Mouse (Mus musculus) heart, adult 8-10 months (tissue): ENCODE results near the gene Susd1. TPM values are rescaled to one million over a fixed set of nuclear protein-coding genes. Genes with fewer than 3 reads are reported as not detected.

ENCODE experiments used
- DNase-seq: peaks from one replicate; pipeline ENCODE4 v3.0.0; 2022; ENCODE audit warnings: low spot score
- total RNA-seq, 4 experiments: library from RNA; stranded (reverse); gene quantifications; 2 replicates each; pipeline ENCODE4 v1.2.4; 2022

Gene Susd1
- 1 to 10 TPM in 1 of 4 experiments, under 1 TPM in 3; 0.31 to 2.2 (median 0.83) TPM for total RNA-seq

DNA sequence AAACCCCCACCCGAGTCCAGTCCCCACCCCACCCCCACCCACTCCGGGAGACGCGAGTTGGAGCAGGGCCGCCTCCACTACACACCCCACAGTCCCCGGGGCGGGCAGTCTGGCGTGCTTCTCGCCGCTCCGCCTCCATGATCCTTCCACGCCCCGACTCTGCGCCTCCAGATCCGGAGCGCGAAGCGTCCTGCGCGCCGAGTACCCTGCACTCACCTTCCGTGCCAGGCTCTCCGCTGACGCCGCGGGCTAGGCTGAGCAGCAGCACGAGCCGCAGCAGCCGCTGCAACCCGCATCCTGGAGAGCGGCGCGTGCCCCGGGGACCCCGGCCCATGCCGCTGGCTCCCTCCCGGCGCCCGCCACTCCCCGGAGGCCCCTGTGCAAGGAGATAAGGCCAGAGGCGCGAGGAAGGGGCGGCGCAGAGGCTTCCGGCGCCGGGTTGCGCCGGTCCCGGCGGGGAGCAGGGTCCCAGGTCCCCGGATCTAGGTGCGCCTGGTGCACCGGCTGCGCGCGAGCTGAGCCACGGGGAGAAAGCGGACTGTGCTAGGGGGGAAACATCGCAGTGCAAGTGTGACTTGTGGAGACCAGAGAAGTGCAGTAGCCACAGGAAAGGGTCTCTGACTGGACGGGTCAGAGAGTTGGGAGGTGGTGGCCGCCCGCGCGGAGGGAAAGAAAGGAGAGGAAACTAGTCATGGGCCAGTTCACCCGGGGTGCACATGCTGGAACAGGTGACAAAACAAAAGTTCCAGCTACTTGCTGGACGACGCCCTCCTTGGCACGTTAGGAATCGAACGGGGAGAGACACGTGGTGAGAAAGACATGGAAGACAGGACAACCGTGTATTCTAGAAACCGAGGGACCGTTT lies at the start of gene Susd1:
Gene Susd1, minus strand, starts transcription at position 644 of the 865 bp plus-strand sequence.
- DNase-seq = peak; percentile 8

- DNase-seq = no peak
Measured at GRCm38 (mm10) chr4:59471306-59471705, 32.9 kb upstream of the Susd1 start.

DNA sequence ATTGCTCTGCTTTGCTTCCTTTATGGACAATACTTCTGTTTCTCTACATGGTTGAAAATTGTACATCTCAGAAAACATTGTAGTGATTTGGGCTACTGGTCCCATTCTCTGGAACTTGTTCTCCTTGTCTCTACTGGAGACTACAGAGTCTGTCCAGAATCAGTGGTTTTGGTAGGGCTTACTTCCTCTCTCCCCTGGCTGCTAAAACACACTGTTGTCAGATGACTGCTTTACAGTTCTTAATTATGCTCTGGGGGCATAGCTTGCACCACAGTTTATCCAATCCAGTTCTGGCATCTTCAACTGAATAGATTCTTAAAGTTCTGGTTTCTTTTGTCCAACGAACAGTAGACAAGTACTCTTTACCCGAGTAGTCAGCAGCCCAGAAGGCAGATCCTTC lies 27.0 kb upstream of the Susd1 start:
- no peak for DNase-seq

DNA sequence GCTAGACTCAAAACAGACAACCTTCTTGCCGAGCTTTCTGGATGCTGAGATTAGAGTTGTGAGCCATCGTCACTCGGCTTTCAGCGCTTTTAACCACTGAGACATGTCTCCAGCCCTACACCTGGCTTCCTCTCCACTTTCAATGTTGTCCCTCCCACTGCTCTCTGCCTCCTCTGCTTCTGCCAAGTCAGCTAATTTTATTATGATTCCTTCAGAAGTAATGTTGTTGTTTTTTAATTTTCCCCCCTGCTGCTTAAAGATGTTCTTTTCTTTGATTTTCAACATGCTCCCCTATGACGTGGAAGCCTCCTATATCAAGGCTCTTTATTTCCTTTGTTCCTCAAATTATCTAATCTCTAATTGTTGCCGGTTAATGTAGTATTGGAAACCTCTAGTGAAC lies 26.2 kb upstream of the Susd1 start:
- no peak for DNase-seq

GRCm38 (mm10) chr4:59462494-59462893 lies 24.1 kb upstream of the Susd1 start:
- DNase-seq = no peak

DNA sequence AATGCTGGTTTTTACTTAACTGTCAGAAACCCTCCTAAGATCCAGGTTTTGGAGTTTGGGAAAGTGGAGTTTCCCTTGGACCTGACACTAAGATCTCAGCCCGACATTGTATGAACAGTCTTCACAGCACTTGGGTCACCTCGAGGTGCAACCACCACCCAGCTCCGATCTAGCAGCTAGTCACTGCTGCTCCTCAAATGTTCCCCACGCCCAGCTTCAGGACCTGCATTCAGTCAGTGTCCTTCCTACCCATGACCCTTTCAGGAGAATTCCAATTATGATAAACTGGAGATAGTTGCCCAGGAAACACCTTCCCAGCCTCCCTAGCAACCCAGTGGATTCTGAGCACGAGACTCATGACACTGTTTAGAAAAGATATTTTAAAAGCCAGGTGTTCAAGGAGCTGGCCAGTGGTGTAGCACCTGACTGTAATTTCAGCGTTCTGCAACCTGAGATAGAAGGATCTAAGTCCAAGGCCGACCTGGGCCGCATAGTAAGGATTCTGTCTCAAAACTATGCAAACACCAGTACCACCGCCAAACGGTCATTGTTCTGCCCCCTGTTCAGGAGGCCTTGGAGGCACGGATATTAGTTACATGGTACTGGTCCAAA lies 22.8 kb upstream of the Susd1 start:
- no peak for DNase-seq

GRCm38 (mm10) chr4:59459216-59459955 lies 21.0 kb upstream of the Susd1 start:
- DNase-seq = no peak

DNA sequence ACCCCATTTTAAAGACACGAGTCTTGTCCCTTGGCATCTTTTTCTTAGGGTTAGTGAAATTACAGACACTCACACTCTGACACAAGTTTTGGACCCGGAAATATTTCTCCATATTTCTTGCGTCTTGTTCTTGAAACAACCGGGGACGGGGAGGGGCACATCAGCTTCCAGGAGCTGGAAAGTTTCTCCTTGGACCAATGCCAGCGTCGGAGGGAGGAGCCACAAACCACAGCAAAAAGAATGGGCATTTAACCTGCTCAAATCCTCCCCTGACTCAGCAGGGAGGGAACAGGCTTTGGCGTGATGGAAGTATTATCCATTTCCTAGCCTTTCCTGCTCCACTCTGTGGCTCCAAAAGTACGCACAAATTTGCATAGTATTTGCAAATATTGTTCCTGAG lies 19.5 kb upstream of the Susd1 start:
- DNase-seq = peak; percentile 4

DNA sequence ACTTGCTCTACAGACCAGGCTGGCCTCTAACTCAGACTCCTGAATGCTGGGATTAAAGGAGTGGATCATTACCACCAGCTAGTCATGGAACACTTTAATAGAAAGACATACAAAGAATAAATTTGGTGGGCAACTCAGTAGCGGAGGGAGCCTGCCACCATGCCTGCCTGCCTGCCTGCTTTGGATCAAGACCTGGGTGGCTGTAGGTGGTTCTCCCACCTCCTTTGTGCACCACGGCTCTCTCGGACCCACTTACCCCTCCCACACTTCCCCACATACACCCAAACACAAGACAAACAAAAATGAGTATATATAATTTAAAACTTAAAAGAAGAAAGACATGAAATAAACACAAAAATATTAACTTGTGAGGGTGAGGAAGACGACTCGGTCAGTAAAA lies 18.7 kb upstream of the Susd1 start:
- no peak for DNase-seq

DNA sequence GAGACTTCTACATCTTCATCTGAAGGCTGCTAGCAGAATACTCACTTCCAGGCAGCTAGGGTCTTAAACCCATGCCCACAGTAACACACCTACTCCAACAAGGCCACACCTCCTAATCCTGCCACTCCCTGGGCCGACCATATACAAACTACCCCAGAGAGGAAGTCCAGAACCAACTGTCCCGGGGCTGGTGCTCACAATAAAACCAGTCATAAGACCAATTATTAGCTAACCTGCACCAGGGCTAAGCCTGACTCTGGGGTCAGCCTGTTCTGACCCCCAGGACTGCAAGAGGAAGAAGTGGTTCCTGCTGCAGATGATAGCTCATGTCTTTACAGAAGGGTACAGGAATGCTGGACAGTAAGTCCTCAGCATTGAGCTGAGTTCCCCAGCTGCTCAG lies 17.0 kb upstream of the Susd1 start:
- DNase-seq = no peak

GRCm38 (mm10) chr4:59454046-59454445 lies 15.6 kb upstream of the Susd1 start:
- DNase-seq = no peak

DNA sequence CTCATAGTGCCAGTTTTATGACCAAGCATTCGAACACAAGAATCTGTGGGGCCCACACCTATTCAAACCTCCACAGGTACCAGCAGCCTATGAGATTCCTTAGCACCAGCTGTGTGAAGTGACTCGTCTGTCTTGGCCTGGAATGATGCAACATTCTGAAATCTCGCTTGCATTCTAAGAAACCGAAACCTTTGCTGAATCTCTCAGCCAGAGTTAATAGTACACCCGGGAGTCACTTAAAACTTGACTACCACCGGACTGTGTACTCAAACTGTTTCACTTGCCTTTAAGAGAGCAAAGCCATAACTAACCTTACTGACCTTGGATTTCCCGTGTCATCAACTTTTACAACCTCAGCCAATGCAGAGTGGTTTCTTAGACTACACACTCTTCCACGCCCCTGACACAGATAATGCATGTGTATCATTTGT lies 14.1 kb upstream of the Susd1 start:
- no peak for DNase-seq

DNA sequence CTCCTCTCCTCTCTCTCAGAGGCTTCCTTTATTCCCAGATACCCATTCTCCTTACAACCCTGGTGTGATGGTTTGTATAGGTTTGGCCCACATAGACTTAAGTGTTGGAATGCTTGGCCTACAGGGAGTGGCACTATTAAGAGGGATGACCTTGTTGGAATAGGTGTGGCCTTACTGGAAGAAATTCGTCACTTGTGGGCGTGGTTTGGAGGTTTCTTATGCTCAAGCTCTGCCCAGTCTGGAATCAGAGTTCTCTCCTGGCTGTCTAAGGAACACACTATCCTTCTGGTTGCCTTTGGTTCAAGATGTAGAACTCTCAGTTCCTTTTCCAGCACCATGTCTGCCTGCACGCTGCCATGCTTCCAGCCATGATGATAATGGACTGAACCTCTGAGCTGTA lies 12.5 kb upstream of the Susd1 start:
- no peak for DNase-seq

GRCm38 (mm10) chr4:59450234-59450854 lies 11.9 kb upstream of the Susd1 start:
- DNase-seq = no peak

DNA sequence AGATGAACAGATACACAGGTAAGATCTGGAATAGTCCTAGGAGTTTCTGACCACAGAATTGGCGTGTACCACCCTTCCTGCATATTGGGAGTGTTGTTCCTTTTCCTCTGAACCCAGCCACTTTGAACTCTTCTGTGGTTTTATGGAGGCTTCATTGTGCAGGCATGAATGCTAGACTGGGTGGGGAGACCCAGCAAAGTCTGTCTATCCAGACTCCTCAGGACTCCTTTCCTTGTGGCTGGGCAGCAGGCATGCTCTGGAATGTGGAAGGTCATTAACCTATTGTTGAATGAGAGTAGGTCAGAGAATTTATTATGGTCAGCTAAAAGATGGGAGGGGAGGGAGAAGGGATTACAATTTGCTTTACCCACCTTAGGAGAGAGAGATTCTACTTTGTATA lies 8.9 kb upstream of the Susd1 start:
- no peak for DNase-seq

DNA sequence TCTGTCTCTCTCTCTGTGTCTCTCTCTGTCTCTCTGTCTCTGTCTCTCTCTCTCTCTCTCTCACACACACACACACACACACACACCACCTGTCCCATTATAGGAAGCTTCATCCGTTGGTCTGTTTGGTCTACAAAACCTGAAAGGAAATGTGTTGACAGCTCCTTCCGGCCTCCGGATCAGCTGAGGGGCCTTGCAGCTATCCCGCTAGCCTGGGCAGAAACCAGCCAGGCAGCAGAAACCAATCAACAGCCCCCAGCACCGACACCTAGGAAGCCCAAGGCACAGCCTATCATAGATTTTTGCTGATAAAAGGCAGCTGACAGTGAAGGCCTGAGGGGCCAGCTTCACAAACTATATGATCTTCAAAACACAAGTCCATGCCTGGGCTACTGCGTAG lies 7.1 kb upstream of the Susd1 start:
- DNase-seq = no peak

DNA sequence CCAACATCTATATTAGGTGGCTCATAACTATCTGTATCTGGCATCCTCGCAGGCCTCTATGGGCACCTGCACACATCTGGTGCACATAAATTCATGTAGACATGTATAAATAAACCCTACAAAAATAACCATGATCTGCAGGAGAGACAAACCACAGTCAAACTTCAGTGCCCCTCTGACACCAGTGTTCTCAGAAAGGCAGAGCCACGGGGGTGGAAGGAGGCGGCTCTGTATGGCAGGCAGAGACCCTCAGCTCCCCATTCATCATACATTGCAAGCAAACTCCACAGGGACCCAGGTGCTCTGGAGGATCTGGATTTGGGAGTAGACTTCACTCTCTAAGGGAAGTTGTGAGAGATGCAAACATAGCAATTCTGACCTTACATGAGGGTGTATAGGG lies 6.6 kb upstream of the Susd1 start:
- no peak for DNase-seq

- DNase-seq = no peak
Measured at GRCm38 (mm10) chr4:59444085-59444484, 5.7 kb upstream of the Susd1 start.

DNA sequence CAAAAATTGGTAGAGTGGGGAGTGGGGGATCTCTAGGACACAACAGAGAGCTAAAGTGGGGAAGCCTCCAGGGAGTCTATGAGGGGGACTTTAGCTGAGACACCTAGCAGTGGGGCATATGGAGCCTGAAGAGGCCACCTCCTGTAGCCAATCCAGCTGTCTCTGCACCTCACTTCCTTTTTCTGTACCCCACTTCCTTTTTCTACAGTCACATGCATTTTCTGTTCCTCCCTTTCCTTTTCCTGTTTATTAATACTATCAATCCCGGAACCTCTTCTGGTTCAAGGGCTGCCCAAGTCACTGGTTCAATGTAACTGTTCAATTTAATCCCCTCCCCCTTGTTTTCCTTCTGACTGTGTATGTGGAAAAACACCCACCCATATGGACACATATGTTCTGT lies 2.8 kb upstream of the Susd1 start:
- peak; percentile 11 for DNase-seq

GRCm38 (mm10) chr4:59439960-59440359 lies 1.5 kb upstream of the Susd1 start:
- DNase-seq = peak; percentile 2

DNA sequence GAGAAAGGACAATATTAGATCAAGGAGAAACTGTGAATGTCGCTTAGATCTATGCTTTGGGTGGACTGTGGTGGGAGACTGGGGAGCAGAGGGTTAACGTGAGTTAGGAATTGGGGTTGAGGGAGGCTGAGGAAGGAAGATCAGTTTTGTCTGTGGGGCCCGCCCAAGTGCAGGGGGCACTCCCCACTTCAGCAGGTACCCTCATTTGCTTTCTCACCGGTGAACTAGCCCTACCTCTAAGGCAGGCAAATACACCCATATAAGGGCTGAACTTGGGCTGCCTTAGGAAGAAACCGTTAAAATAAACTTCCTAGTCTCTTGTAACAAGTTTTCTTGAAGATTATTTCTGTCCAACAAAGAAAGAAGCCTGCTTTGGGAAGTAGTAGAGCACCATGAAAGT lies 608 bp upstream of the Susd1 start:
- DNase-seq = no peak

GRCm38 (mm10) chr4:59435951-59436350 lies 2.5 kb downstream of the Susd1 start:
- DNase-seq = no peak
